Mouse (Mus musculus): ENCODE measurements around the gene Mzt1.

The Mzt1 gene

DNA sequence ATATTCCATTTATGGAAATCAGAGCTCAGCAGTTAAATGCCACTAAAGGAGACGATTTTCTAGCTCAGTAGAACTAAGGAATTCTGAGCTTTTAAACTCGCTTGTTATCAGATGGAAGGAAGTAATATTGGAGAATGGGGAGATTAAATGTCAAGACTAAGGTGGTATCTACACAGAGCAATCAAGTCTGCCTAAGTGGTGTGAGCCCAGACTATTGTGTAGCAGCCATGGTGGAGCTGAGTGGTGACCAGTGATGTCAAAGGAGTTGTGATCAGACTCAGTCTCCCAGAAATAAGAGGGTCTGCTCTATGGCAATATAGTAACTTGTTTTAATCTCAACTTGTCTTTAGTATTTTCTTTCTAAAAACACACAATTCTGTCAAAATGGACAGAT lies 35.0 kb downstream of the Mzt1 start:
- no peak for DNase-seq

- no peak for DNase-seq
These were observed 35.6 kb downstream of the Mzt1 start for GRCm38 (mm10) chr14:99010224-99010919.

- no peak for DNase-seq
These were observed 51.7 kb downstream of the Mzt1 start, which contains the start of gene Rpl36a-ps1 for GRCm38 (mm10) chr14:98994218-98994617. Rpl36a-ps1 (minus strand) TSS chr14:98994318.

GRCm38 (mm10) chr14:98992482-98992881 lies 53.5 kb downstream of the Mzt1 start:
- DNase-seq: no peak

DNA sequence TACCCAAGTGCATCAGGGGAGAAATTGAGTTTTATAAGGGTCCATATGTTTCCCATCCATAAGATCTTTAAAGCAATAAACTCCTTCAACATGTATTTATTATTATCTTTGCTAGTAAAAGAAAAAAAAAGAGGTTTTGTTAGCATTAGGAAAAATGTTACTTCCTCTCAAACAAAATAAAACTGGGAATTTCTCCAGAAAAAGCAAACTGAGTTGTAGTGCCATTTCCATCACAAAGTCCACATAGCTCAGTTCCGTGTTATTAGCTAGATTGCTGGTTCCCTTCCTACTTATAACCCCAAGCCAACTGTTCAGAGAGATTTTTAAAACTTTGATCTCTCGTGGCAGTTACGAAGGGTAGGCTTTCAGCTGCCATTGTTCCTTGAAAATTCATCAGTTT lies 55.3 kb downstream of the Mzt1 start:
- DNase-seq: no peak

DNA sequence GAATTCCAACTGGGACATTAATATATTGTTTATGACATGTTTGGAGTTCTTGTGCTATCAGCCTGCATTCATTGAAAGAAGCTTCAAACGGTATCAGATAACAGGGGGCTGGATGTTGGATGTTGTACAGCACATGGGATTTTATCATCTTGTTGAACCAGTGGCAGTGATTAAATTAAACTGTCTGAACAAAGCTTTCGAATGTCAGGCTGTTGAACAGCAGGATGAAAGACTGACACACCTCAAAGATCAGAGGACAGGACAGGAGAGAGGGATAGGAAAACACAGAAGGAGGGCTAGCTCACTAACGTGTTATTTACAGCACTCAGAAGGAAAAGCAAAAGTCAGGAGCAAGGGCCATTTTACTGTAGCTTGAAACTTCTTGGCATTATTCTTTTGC lies 56.1 kb downstream of the Mzt1 start:
- DNase-seq: no peak
